Mouse (Mus musculus) stomach, postnatal 0 days (tissue): ENCODE measurements around the gene Neb. TPM values are rescaled to one million over a fixed set of nuclear protein-coding genes. Genes with fewer than 3 reads are reported as not detected.

Experiments
- ATAC-seq: fragments of 200-750 bp; cut with Nextera tagmentation; 2 replicates; pipeline ENCODE4 v1.8.0; 2017; ENCODE audit not compliant: low FRiP score, low TSS enrichment
- DNase-seq: peaks from one replicate; pipeline ENCODE4 v3.0.0-alpha.2; 2016; ENCODE audit warnings: low spot score
- H3K27ac ChIP-seq: fragments of 300-500 bp; sonication (generic); replicated peaks from 2 replicates; pipeline ENCODE4 v1.5.1; 2014; ENCODE audit warnings: mild to moderate bottlenecking, control low read depth
- H3K27me3 ChIP-seq: fragments of 300-500 bp; sonication (generic); 2 replicates; pipeline ENCODE4 v1.6.1; 2014; ENCODE audit warnings: low read length; ENCODE audit not compliant: control insufficient read depth, insufficient read depth
- H3K36me3 ChIP-seq: fragments of 300-500 bp; sonication (generic); 2 replicates; pipeline ENCODE4 v1.6.1; 2014; ENCODE audit warnings: low read length, mixed read lengths; ENCODE audit not compliant: control insufficient read depth, insufficient read depth
- H3K4me1 ChIP-seq: fragments of 300-500 bp; sonication (generic); replicated peaks from 2 replicates; pipeline ENCODE4 v1.6.1; 2014; ENCODE audit warnings: antibody characterized with exemption; ENCODE audit not compliant: control insufficient read depth, insufficient read depth
- H3K4me2 ChIP-seq: fragments of 300-500 bp; sonication (generic); replicated peaks from 2 replicates; pipeline ENCODE4 v1.6.1; 2014; ENCODE audit warnings: low read depth, mild to moderate bottlenecking, control low read depth, moderate library complexity
- H3K4me3 ChIP-seq: fragments of 300-500 bp; sonication (generic); 2 replicates; pipeline ENCODE4 v1.5.1; 2014; ENCODE audit warnings: low read depth, low read length, control low read depth
- H3K9ac ChIP-seq: fragments of 300-500 bp; sonication (generic); 2 replicates; pipeline ENCODE4 v1.6.1; 2014; ENCODE audit warnings: mild to moderate bottlenecking, low read length, control low read depth, mixed read lengths
- H3K9me3 ChIP-seq: fragments of 300-500 bp; sonication (generic); 2 replicates; pipeline ENCODE4 v1.6.1; 2016; ENCODE audit warnings: low read length; ENCODE audit not compliant: control insufficient read depth
- CTCF ChIP-seq: IDR thresholded peaks from 2 replicates; pipeline ENCODE4 v1.5.1; 2016; ENCODE audit warnings: antibody characterized with exemption, low read depth, mild to moderate bottlenecking, moderate library complexity
- EP300 ChIP-seq: optimal IDR thresholded peaks from 2 replicates; pipeline ENCODE3; 2016; ENCODE audit warnings: antibody characterized with exemption
- WGBS: fragments of 180-500 bp; shearing (Covaris S2); extraction: QIAGEN DNeasy Blood & Tissue Kit; methylation state at CpG from one replicate; pipeline ENCODE4 v1.1.7; 2014; 5-methylcytosine and 5-hydroxymethylcytosine counted together
- polyA plus RNA-seq: library from polyadenylated mRNA; unstranded; fragments of >200 nt; fragmentation: Nextera tagmentation; extraction: Ambion mirVana; gene quantifications from 2 replicates; pipeline ENCODE4 v1.2.1, GENCODE M21; 2015

Gene Neb
- polyA plus RNA-seq, 1 experiment from 2014 or later = 1.2 TPM

DNA sequence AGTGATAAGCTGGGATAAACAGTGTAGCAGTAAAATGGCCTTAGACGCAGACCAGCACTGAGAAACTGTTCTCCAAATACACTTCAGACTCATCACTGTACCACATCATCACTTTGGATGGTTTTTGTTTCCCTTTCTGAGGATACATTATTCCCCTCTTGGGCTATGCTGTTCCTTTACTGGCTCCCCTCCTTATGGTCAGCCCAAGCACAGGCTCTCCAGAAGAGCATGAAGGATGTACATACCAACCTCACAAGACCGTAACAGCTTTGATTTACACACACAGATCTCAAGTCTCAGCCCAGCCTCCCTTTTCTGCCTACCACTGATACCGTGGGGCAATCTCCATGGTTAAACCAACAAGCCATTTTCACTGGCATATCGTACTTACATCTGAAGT is 6.2 kb downstream of the Neb start:
- 61% methylated on average over 4 of the region's 4 CpGs for WGBS
- ATAC-seq (no peak), DNase-seq (no peak)
- no peak overlapping the region for H3K27ac ChIP-seq
- no peak for TF ChIP-seq EP300
- no peak for TF ChIP-seq CTCF
- no peak overlapping the region for H3K4me3 ChIP-seq
- no peaks in the 10 kb centered on the region for H3K9me3 ChIP-seq
- H3K4me2 ChIP-seq = no peak overlapping the region
- no peak overlapping the region for H3K9ac ChIP-seq
- no peaks in the 10 kb centered on the region for H3K4me1 ChIP-seq
- no peaks in the 10 kb centered on the region for H3K36me3 ChIP-seq
- H3K27me3 ChIP-seq = no peaks in the 10 kb centered on the region

DNA sequence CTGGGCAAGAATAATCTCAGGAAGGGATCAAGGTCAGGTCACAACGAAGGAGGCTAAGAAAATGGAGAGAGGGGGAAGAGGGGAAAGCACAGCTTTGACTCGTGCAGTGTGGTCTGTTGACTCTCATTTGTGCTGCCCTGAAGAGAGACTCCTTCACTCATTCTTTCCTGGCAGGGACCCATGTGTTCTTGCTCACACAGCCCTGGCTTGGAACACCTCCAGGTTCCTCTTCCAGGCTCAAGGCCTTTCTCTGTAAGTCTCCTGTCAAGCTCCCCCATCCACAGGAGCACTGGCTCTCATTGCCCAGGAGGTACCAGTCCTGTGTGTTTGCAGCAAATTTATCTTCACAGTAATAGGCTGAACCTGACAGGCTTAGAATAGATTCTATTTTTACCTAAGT is 7.2 kb downstream of the Neb start:
- WGBS = 19% methylated on average over 2 of the region's 2 CpGs
- Histone ChIP-seq H3K9me3 (no peaks in the 10 kb centered on the region), H3K4me2 (no peak overlapping the region), H3K9ac (no peak overlapping the region), H3K36me3 (no peaks in the 10 kb centered on the region), H3K4me1 (no peaks in the 10 kb centered on the region), H3K27me3 (no peaks in the 10 kb centered on the region), H3K4me3 (no peak overlapping the region), H3K27ac (no peak overlapping the region)
- DNase-seq (peak; percentile 30), ATAC-seq (0 out of 2 replicates have a peak, but pooled peaks have one; percentile 21)
- TF ChIP-seq CTCF (no peak), EP300 (no peak)

DNA sequence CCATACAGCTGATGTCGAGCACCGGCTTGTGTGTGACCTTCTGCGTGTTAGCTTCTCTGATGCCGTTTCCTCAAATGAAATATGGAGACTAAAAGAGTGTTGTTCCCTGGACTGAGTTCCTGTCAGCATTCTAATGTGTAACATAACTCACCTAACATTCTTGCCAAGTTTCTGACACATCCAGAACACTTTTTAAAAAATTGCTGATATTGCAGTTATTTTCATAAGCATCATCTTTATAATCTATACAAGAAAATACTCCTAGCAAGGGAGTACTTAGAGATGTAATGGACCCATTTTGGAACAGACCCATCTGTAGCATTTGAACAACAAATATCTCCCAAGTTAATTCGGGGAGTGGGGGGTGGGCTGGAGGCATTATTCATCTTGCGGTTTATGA is 8.7 kb downstream of the Neb start:
- DNase-seq (no peak), ATAC-seq (no peak)
- H3K4me2 ChIP-seq = no peak overlapping the region
- H3K27ac ChIP-seq = no peak overlapping the region
- H3K36me3 ChIP-seq = no peaks in the 10 kb centered on the region
- no peak overlapping the region for H3K4me3 ChIP-seq
- no peaks in the 10 kb centered on the region for H3K4me1 ChIP-seq
- WGBS = 54% methylated on average over 6 of the region's 6 CpGs
- no peaks in the 10 kb centered on the region for H3K27me3 ChIP-seq
- no peak for TF ChIP-seq EP300
- TF ChIP-seq CTCF = no peak
- no peaks in the 10 kb centered on the region for H3K9me3 ChIP-seq
- no peak overlapping the region for H3K9ac ChIP-seq

DNA sequence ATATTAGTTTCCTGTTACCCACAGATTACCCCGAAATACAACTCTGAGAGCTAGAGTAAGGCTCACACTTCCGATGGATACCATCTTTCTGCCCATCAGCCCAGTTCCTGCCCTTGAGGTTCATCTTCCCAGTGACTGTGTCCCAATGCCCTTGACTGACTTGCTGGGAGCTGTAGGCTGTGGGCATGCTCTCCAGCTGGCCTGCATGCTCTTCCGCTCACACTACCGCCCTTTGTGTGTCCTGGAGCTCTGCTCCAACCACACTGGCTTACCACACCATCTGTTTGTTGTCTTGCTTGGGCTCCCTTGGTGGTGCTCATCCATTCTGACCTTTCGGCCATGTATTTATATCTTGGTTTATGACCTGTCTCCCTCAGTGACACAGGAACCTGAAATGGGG is 10.6 kb downstream of the Neb start:
- no peak for TF ChIP-seq EP300
- no peak for TF ChIP-seq CTCF
- no peak overlapping the region for H3K4me3 ChIP-seq
- H3K36me3 ChIP-seq = no peaks in the 10 kb centered on the region
- H3K4me1 ChIP-seq = no peaks in the 10 kb centered on the region
- DNase-seq = no peak
- no peak for ATAC-seq
- no peak overlapping the region for H3K4me2 ChIP-seq
- no peak overlapping the region for H3K9ac ChIP-seq
- H3K27me3 ChIP-seq = no peaks in the 10 kb centered on the region
- 86% methylated on average over 5 of the region's 5 CpGs for WGBS
- no peak overlapping the region for H3K27ac ChIP-seq
- H3K9me3 ChIP-seq = no peaks in the 10 kb centered on the region

DNA sequence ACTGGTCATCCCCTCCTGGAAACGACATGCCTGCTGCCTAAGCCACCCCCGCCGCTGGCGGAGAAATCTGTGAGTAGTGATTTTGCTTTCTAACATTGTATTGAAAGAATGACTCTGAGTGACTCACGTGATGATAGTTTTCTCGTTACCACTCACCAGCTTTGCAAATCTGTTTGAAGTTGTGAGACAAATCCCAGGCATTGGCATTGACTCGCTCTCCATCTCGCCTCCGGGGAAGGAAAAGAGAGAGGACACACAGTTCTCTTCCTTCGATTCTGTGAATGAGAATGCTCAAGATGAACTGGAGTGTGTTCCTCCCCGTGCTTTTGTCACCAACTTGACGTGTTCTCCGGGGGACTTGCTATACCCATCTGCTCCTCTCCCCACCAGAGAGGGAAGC is 11.0 kb downstream of the Neb start:
- Histone ChIP-seq H3K36me3 (no peaks in the 10 kb centered on the region), H3K4me1 (no peaks in the 10 kb centered on the region), H3K9ac (no peak overlapping the region), H3K9me3 (no peaks in the 10 kb centered on the region), H3K4me2 (no peak overlapping the region), H3K4me3 (no peak overlapping the region), H3K27ac (no peak overlapping the region), H3K27me3 (no peaks in the 10 kb centered on the region)
- TF ChIP-seq CTCF (no peak), EP300 (no peak)
- WGBS = 60% methylated on average over 13 of the region's 13 CpGs
- DNase-seq = no peak
- no peak for ATAC-seq

DNA sequence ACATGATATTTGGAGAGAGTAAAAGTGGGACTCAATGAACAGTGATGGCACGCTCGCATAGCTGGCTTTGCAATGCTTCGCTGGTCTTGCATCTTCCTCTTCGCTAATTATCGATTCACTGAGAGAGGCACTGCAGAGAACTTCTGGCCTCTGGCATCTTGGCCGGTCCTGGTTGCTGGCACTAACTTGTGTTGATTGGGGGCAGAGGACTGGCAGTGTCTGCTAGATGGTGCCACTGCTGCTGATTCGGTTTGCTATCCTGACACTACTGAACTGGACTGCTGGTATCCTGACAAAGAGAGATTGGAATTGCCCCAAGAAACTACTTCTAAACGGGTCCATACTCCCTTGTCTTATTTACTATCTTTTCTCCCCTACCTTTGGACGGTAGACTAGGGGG is 17.2 kb downstream of the Neb start:
- 91% methylated on average over 9 of the region's 9 CpGs for WGBS
- Histone ChIP-seq H3K27me3 (no peaks in the 10 kb centered on the region), H3K4me2 (no peak overlapping the region), H3K4me1 (no peaks in the 10 kb centered on the region), H3K9me3 (no peaks in the 10 kb centered on the region), H3K9ac (no peak overlapping the region), H3K36me3 (no peaks in the 10 kb centered on the region), H3K4me3 (no peak overlapping the region), H3K27ac (no peak overlapping the region)
- ATAC-seq (no peak), DNase-seq (no peak)
- TF ChIP-seq CTCF = no peak
- TF ChIP-seq EP300 = no peak
